Mouse (Mus musculus) megakaryocyte, embryonic 14.5 days (primary cell): ENCODE data around the gene Sec11a. TPM values are rescaled to one million over a fixed set of nuclear protein-coding genes. Genes with fewer than 3 reads are reported as not detected.

Experiments
- H3K27me3 ChIP-seq: replicated peaks from 2 replicates; pipeline ENCODE3; 2012; ENCODE audit warnings: inconsistent platforms
- H3K36me3 ChIP-seq: replicated peaks from 2 replicates; pipeline ENCODE3; 2012; ENCODE audit warnings: low read length, inconsistent platforms, mixed read lengths
- H3K4me1 ChIP-seq: 2 replicates; pipeline ENCODE4 v1.6.1; 2012; ENCODE audit warnings: inconsistent platforms
- H3K4me3 ChIP-seq: replicated peaks from 2 replicates; pipeline ENCODE3; 2012; ENCODE audit warnings: moderate library complexity, mild to moderate bottlenecking, inconsistent platforms
- H3K9me3 ChIP-seq: 2 replicates; pipeline ENCODE4 v1.6.1; 2012; ENCODE audit warnings: inconsistent platforms
- FLI1 ChIP-seq: IDR thresholded peaks from 2 replicates; pipeline ENCODE4 v1.6.1; 2012; ENCODE audit warnings: low read length, inconsistent platforms, mixed read lengths
- GATA1 ChIP-seq: IDR thresholded peaks from 3 replicates; pipeline ENCODE4 v1.6.1; 2012; ENCODE audit warnings: mixed read lengths, low read length, inconsistent platforms, borderline replicate concordance
- polyA plus RNA-seq: library from polyadenylated mRNA; stranded (reverse); fragments of >175 nt; gene quantifications from 2 replicates; pipeline ENCODE4 v1.2.3, GENCODE M21; 2012; ENCODE audit warnings: low replicate concordance; ENCODE audit not compliant: insufficient read depth

Sec11a gene
- polyA plus RNA-seq, 1 experiment = 6.9 TPM

DNA sequence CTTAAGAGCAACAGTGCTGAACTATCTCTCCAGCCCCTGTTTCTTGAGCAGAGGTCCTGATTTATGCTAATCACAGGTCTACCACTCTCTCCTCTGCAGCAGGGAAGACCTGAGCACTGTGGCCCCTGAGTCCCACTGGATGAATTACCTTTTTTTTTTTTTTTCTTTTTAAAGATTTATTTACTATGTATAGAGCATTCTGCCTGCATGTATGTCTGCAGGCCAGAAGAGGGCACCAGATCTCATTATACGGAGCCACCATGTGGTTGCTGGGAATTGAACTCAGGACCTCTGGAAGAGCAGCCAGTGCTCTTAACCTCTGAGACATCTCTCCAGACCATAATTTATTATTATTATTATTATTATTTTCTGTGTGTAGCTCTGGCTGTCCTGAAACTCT is 61.9 kb downstream of the Sec11a start:
- peaks cover 37% of the 10 kb centered on the region for H3K4me1 ChIP-seq
- no peak overlapping the region for H3K4me3 ChIP-seq
- no peaks in the 10 kb centered on the region for H3K9me3 ChIP-seq
- H3K36me3 ChIP-seq = peaks cover 23% of the 10 kb centered on the region
- TF ChIP-seq FLI1 = no peak
- TF ChIP-seq GATA1 = no peak
- H3K27me3 ChIP-seq = no peaks in the 10 kb centered on the region

DNA sequence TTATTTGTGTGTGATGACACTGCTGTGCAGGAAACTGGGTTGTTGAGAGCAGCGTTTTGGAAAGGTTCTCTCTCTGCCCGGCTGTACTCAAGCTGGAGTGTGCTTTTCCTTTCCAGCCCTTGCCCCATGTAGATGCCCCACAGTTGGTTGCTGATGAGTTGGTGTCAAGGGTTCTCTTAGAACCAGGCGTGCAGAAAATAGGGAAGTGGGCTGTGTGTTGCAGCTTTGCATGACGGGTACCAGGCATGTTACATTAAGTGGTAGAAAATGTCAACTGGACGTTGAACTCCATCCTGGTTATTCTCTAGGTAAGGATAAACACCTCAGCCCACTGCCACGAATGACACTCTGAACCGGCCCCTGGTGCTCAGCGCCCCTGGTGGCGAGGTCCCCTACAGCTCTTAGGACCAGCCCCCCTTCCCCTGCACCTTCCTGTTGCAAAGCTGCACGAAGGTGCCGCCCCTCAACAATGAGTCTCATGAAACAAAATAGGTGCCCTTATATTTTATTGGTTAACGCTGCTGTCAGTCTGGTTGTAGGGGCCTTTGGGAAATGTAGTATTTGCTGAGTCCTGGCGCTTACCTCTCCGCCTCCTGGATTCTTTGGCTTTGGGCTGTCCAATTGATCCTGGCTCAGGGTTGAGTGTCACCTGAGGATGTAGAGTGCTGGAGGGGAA is 64.6 kb downstream of the Sec11a start:
- H3K36me3 ChIP-seq = peaks cover 4% of the 10 kb centered on the region
- H3K4me3 ChIP-seq = peak overlapping the region; percentile 85
- H3K9me3 ChIP-seq = no peaks in the 10 kb centered on the region
- no peaks in the 10 kb centered on the region for H3K27me3 ChIP-seq
- TF ChIP-seq GATA1 (no peak), FLI1 (no peak)
- peaks cover 21% of the 10 kb centered on the region for H3K4me1 ChIP-seq

DNA sequence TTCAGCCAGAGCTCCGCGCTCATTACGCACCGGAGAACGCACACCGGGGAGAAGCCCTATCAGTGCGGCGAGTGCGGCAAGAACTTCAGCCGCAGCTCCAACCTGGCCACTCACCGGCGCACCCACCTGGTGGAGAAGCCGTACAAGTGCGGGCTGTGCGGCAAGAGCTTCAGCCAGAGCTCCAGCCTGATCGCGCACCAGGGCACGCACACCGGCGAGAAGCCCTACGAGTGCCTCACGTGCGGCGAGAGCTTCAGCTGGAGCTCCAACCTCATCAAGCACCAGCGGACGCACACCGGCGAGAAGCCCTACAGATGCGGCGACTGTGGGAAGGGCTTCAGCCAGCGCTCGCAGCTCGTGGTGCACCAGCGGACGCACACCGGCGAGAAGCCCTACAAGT is 71.9 kb downstream of the Sec11a start:
- Histone ChIP-seq H3K27me3 (no peaks in the 10 kb centered on the region), H3K4me3 (no peak overlapping the region), H3K4me1 (peaks cover 10% of the 10 kb centered on the region), H3K36me3 (peaks cover 61% of the 10 kb centered on the region), H3K9me3 (no peaks in the 10 kb centered on the region)
- no peak for TF ChIP-seq FLI1
- no peak for TF ChIP-seq GATA1

DNA sequence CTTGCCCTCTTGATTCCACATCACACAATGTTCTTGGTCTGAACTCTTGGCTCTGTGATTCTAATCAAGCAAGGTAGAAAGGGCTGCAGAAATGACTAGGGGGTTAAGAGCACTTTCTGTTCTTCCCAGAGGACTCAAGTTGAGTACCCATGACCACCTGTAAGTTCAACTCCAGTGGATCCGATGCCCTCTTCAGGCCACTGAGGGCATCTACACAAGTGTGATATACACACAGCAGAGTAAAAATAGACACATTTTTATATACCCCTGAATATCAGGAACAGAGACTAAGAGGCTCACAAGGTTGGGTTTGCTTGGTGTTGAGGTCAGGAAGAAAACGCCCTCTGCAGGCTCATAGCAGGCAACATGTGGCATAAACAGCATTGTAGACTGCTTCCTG is 73.9 kb downstream of the Sec11a start:
- no peaks in the 10 kb centered on the region for H3K27me3 ChIP-seq
- no peaks in the 10 kb centered on the region for H3K9me3 ChIP-seq
- H3K36me3 ChIP-seq = peaks cover 79% of the 10 kb centered on the region
- H3K4me1 ChIP-seq = peaks cover 16% of the 10 kb centered on the region
- H3K4me3 ChIP-seq = no peak overlapping the region
- TF ChIP-seq FLI1 = no peak
- TF ChIP-seq GATA1 = no peak

- H3K27me3 ChIP-seq = no peaks in the 10 kb centered on the region
- no peak overlapping the region for H3K4me3 ChIP-seq
- peaks cover 16% of the 10 kb centered on the region for H3K4me1 ChIP-seq
- H3K9me3 ChIP-seq = no peaks in the 10 kb centered on the region
- peaks cover 85% of the 10 kb centered on the region for H3K36me3 ChIP-seq
- TF ChIP-seq GATA1 = no peak
- TF ChIP-seq FLI1 = no peak
These were observed 74.5 kb downstream of the Sec11a start for GRCm38 (mm10) chr7:80873038-80873437.

DNA sequence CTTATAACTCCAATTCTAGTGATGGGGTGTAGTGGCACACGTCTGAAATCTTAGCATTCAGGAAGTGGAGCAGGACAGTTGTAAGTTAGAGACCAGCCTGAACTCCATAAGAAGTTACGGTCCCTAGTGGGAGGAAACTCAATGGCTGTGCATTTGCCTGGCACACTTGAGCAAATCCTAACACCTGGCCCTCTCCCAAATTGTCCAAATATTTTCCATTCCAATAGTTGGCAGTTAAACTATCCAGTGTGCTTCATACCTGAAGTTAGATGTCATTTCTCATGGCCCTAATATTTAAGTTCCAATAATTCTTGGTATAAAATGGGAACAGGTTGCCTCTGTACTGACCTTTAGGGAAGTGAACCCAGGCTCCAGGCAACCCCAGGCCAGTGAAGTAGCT is 78.9 kb downstream of the Sec11a start:
- H3K36me3 ChIP-seq = peaks cover 66% of the 10 kb centered on the region
- no peak overlapping the region for H3K4me3 ChIP-seq
- H3K4me1 ChIP-seq = peaks cover 53% of the 10 kb centered on the region
- no peak for TF ChIP-seq GATA1
- TF ChIP-seq FLI1 = no peak
- H3K9me3 ChIP-seq = no peaks in the 10 kb centered on the region
- no peaks in the 10 kb centered on the region for H3K27me3 ChIP-seq

- H3K27me3 ChIP-seq = no peaks in the 10 kb centered on the region
- H3K4me1 ChIP-seq = peaks cover 66% of the 10 kb centered on the region
- no peaks in the 10 kb centered on the region for H3K9me3 ChIP-seq
- TF ChIP-seq FLI1 (no peak), GATA1 (no peak)
- no peak overlapping the region for H3K4me3 ChIP-seq
- H3K36me3 ChIP-seq = peaks cover 58% of the 10 kb centered on the region
These were observed 80.9 kb downstream of the Sec11a start for GRCm38 (mm10) chr7:80866514-80867147.

DNA sequence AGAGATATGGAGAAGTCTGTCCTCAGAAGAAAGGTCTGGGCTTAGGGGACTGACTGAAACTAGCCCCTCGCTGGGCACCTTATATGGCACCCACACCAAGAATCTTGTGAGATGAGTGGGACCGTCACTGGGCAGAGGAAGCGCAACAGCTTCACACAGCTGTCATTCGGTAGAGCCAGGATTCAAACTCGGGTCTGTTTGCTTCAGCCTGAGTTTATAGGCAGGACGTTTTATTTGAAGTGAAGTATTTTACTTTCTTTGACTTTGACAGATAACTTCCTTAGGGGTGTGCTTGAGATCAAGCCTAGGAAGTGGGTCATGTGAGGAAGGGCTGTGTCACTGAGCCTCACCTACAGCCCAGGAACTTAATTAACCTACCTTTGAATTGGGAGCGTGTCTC is 82.1 kb downstream of the Sec11a start:
- peaks cover 52% of the 10 kb centered on the region for H3K36me3 ChIP-seq
- H3K27me3 ChIP-seq = no peaks in the 10 kb centered on the region
- peaks cover 73% of the 10 kb centered on the region for H3K4me1 ChIP-seq
- H3K9me3 ChIP-seq = no peaks in the 10 kb centered on the region
- peak overlapping the region; percentile 87 for H3K4me3 ChIP-seq
- no peak for TF ChIP-seq GATA1
- TF ChIP-seq FLI1 = no peak

GRCm38 (mm10) chr7:80864831-80865230 is 82.7 kb downstream of the Sec11a start:
- TF ChIP-seq GATA1 = no peak
- TF ChIP-seq FLI1 = 0 out of 2 replicates have a peak, but pooled peaks have one; percentile 30
- Histone ChIP-seq H3K27me3 (no peaks in the 10 kb centered on the region), H3K36me3 (peaks cover 46% of the 10 kb centered on the region), H3K4me1 (peaks cover 75% of the 10 kb centered on the region), H3K4me3 (peak overlapping the region; percentile 87), H3K9me3 (no peaks in the 10 kb centered on the region)

DNA sequence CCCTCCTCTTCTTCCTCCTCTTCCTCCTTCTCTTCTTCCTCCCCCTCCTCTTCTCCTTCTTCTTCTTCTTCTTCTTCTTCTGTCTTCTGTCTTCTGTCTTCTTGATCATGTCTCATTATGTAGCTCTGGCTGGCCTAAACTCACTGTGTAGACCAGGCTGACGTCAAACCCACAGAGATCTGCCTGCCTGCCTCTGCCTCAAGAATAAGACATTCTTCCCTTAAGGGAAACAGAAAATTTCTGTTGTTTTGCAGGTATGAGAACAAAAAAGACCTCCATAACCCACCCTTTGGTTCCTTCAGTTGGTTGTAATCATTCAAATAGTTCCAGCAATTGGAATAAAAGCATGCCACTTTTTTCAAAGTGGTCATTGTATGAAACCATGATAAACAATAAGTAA is 83.4 kb downstream of the Sec11a start:
- Histone ChIP-seq H3K36me3 (peaks cover 40% of the 10 kb centered on the region), H3K4me1 (peaks cover 74% of the 10 kb centered on the region), H3K4me3 (no peak overlapping the region), H3K27me3 (no peaks in the 10 kb centered on the region), H3K9me3 (no peaks in the 10 kb centered on the region)
- TF ChIP-seq FLI1 = no peak
